Mouse (Mus musculus) MEL (cell line): ENCODE data around the gene Mnx1. TPM values are rescaled to one million over a fixed set of nuclear protein-coding genes. Genes with fewer than 3 reads are reported as not detected.
"Not testable (repeated sequence)": the region's sequence is repeated elsewhere in the genome, so short reads cannot be mapped to it uniquely, and the experiment has no call there.

Experiments
- DNase-seq: peaks from one replicate; pipeline ENCODE4 v3.0.0; 2011; ENCODE audit warnings: low read depth, low spot score
- H3K27ac ChIP-seq: 2 replicates; pipeline ENCODE4 v1.5.1; 2012; ENCODE audit warnings: low read depth, mild to moderate bottlenecking, control low read depth, low read length, moderate library complexity; ENCODE audit not compliant: control insufficient read depth
- H3K27me3 ChIP-seq, 2 experiments: fragments of 150-350 bp in 1 of 2; sonication (generic) in 1 of 2; 2 replicates each; pipeline ENCODE4 v1.6.1; 2012; ENCODE audit warnings: low read length in 2 of 2, mild to moderate bottlenecking in 2 of 2, improper control_type of control experiment in 1 of 2, moderate library complexity in 1 of 2; ENCODE audit not compliant: insufficient read depth in 2 of 2, control insufficient read depth in 1 of 2
- H3K36me3 ChIP-seq, 2 experiments: 2 replicates each; pipeline ENCODE4 v1.6.1; 2012 to 2014; ENCODE audit warnings: low read length in 2 of 2, improper control_type of control experiment in 1 of 2, inconsistent platforms in 1 of 2, mild to moderate bottlenecking in 1 of 2; ENCODE audit not compliant: insufficient read depth in 2 of 2, control insufficient read depth in 1 of 2
- H3K4me1 ChIP-seq, 2 experiments: fragments of 150-350 bp in 1 of 2; sonication (generic) in 1 of 2; 2 replicates each; pipeline ENCODE4 v1.6.1; 2012; ENCODE audit warnings: low read length in 2 of 2, improper control_type of control experiment in 1 of 2, mild to moderate bottlenecking in 1 of 2; ENCODE audit not compliant: insufficient read depth in 2 of 2, control insufficient read depth in 1 of 2
- H3K4me3 ChIP-seq, 2 experiments: fragments of 150-350 bp in 1 of 2; sonication (generic) in 1 of 2; 2 replicates each; pipeline ENCODE4 v1.5.1; 2012; ENCODE audit warnings: low read depth in 2 of 2, low read length in 2 of 2, mild to moderate bottlenecking in 2 of 2, moderate library complexity in 2 of 2, control low read depth in 1 of 2, improper control_type of control experiment in 1 of 2; ENCODE audit not compliant: control insufficient read depth in 1 of 2, insufficient read depth in 1 of 2
- H3K79me2 ChIP-seq: 2 replicates; pipeline ENCODE4 v1.6.1; 2012; ENCODE audit warnings: mild to moderate bottlenecking, low read length, moderate library complexity; ENCODE audit not compliant: control insufficient read depth, poor library complexity, insufficient read depth
- H3K9ac ChIP-seq: 2 replicates; pipeline ENCODE4 v1.6.1; 2012; ENCODE audit warnings: low read depth, mild to moderate bottlenecking, control low read depth, low read length, moderate library complexity; ENCODE audit not compliant: control insufficient read depth, poor library complexity, severe bottlenecking
- H3K9me3 ChIP-seq: fragments of 150-350 bp; sonication (generic); replicated peaks from 2 replicates; pipeline ENCODE4 v1.6.1; 2012; ENCODE audit warnings: mild to moderate bottlenecking, low read length, improper control_type of control experiment, moderate library complexity; ENCODE audit not compliant: insufficient read depth
- CHD2 ChIP-seq: IDR thresholded peaks from 2 replicates; pipeline ENCODE4 v1.6.1; 2011; ENCODE audit warnings: low read length, improper control_type of control experiment
- EP300 ChIP-seq, 2 experiments: IDR thresholded peaks; 2 replicates each; pipeline ENCODE4 v1.6.1; 2011; ENCODE audit warnings: improper control_type of control experiment in 2 of 2, low read length in 2 of 2, low read depth in 1 of 2, mild to moderate bottlenecking in 1 of 2
- ETS1 ChIP-seq: IDR thresholded peaks from 2 replicates; pipeline ENCODE4 v1.6.1; 2012; ENCODE audit warnings: low read depth, mild to moderate bottlenecking, inconsistent platforms, low read length, improper control_type of control experiment, moderate library complexity
- GATA1 ChIP-seq: IDR thresholded peaks from 2 replicates; pipeline ENCODE4 v1.6.1; 2011; ENCODE audit warnings: low read depth, low read length, improper control_type of control experiment
- MAX ChIP-seq: IDR thresholded peaks from 2 replicates; pipeline ENCODE4 v1.6.1; 2011; ENCODE audit warnings: low read length, improper control_type of control experiment
- MXI1 ChIP-seq: IDR thresholded peaks from 2 replicates; pipeline ENCODE4 v1.6.1; 2011; ENCODE audit warnings: mild to moderate bottlenecking, low read depth, low read length, improper control_type of control experiment
- NELFE ChIP-seq: IDR thresholded peaks from 2 replicates; pipeline ENCODE4 v1.6.1; 2011; ENCODE audit warnings: low read depth, low read length, improper control_type of control experiment
- POLR2A ChIP-seq, 2 experiments: IDR thresholded peaks; 2 replicates each; pipeline ENCODE4 v1.6.1; 2011 to 2012; ENCODE audit warnings: low read length in 2 of 2, mild to moderate bottlenecking in 2 of 2, control low read depth in 1 of 2, improper control_type of control experiment in 1 of 2, low read depth in 1 of 2, moderate library complexity in 1 of 2; ENCODE audit not compliant: control insufficient read depth in 1 of 2, insufficient read depth in 1 of 2, poor library complexity in 1 of 2
- POLR2AphosphoS2 ChIP-seq: IDR thresholded peaks from 2 replicates; pipeline ENCODE4 v1.6.1; 2011; ENCODE audit warnings: low read length, improper control_type of control experiment
- POLR2AphosphoS5 ChIP-seq: IDR thresholded peaks from 2 replicates; pipeline ENCODE4 v1.6.1; 2012; ENCODE audit warnings: low read depth, borderline replicate concordance, mild to moderate bottlenecking, inconsistent platforms, low read length, moderate library complexity, mixed read lengths
- SIN3A ChIP-seq: IDR thresholded peaks from 2 replicates; pipeline ENCODE4 v1.6.1; 2012; ENCODE audit warnings: low read length, improper control_type of control experiment, inconsistent platforms
- SMC3 ChIP-seq: IDR thresholded peaks from 2 replicates; pipeline ENCODE4 v1.6.1; 2011; ENCODE audit warnings: low read depth, low read length, improper control_type of control experiment
- USF2 ChIP-seq, 2 experiments: IDR thresholded peaks; 2 replicates each; pipeline ENCODE4 v1.6.1; 2011 to 2012; ENCODE audit warnings: improper control_type of control experiment in 2 of 2, low read length in 2 of 2, borderline replicate concordance in 1 of 2, inconsistent platforms in 1 of 2, low read depth in 1 of 2, mild to moderate bottlenecking in 1 of 2; ENCODE audit not compliant: insufficient read depth in 1 of 2
- polyA plus RNA-seq, 2 experiments: library from polyadenylated mRNA; stranded (reverse) in 1 of 2; unstranded in 1 of 2; fragments of >175 nt in 1 of 2; fragments of >200 nt in 1 of 2; gene quantifications; 2 replicates each; pipeline versions ENCODE4 v1.2.1 to v1.2.4; 2012; ENCODE audit warnings: low replicate concordance in 2 of 2, low read depth in 1 of 2; ENCODE audit not compliant: insufficient read length in 2 of 2, insufficient read depth in 1 of 2, missing spikeins in 1 of 2
- total RNA-seq: library from RNA; depleted of rRNA; stranded (reverse); fragments of 300-350 nt; gene quantifications from 2 replicates; pipeline ENCODE4 v1.2.3, GENCODE M21; 2012

The Mnx1 gene
- total and polyA plus RNA-seq, 3 experiments: not detected

DNA sequence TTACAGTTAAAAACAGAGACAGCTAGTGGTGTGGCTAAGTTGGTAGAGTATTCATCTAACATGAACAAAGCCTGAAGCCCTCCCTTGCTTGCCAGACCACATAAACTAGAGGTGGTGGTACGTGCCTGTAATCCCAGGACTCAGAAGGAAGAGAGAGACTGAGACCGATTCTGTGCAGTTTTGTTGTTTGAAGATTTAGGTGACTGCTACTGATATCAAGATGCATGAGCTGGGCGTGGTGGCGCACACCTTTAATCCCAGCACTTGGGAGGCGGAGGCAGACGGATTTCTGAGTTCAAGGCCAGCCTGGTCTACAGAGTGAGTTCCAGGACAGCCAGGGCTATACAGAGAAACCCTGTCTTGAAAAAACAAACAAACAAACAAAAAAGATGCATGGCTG lies 41.5 kb downstream of the Mnx1 start:
- H3K36me3 ChIP-seq: peaks cover 37 to 42% of the 10 kb centered on the region in 2 experiments
- peaks cover 11 to 19% of the 10 kb centered on the region in 2 experiments for H3K4me1 ChIP-seq

DNA sequence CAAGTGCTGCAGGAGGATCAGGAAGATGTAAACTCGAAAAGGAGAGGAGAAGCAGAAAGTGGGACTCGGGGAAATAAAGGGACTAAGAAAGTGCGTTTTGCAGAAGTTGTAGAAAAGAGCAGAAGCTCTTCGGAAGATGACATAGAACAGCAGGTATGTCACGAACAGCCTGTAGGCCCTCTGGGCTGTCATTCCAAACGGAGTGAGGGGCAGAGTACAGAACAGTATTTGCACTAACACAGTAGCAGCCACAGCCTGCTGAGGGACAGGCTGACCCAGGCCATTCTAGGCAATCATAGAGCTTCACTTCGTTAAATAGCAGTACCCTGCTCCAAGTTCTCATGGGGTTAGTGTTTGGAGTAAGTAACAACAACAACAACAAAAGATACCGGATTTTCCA lies 42.8 kb downstream of the Mnx1 start:
- peak; percentile 60 for DNase-seq
- Histone ChIP-seq H3K36me3 (peaks cover 29 to 42% of the 10 kb centered on the region in 2 experiments), H3K9ac (peak overlapping the region; percentile 97), H3K27me3 (peaks cover 0 to 7% of the 10 kb centered on the region in 2 experiments; a peak in 2 of 4 replicates), H3K27ac (no peak overlapping the region), H3K4me3 (peak overlapping the region; percentile 74 to 97), H3K79me2 (peaks cover 41% of the 10 kb centered on the region), H3K4me1 (peaks cover 11 to 19% of the 10 kb centered on the region in 2 experiments), H3K9me3 (no peaks in the 10 kb centered on the region)
- TF ChIP-seq EP300 (IDR thresholded peaks at IDR 0.05; ENCODE audit: low read depth in 1 of 2, low read length in 2 of 2): no peak
- TF ChIP-seq MAX: 0 out of 2 replicates have a peak, but pooled peaks have one; percentile 29
- TF ChIP-seq USF2 (IDR thresholded peaks at IDR 0.05; ENCODE audit: borderline replicate concordance in 1 of 2, insufficient read depth in 1 of 2, low read depth in 1 of 2, low read length in 2 of 2): no peak
- TF ChIP-seq ETS1: no peak
- 0 out of 2 replicates have a peak, but pooled peaks have one; percentile 28 for TF ChIP-seq SIN3A
- TF ChIP-seq SMC3: no peak
- 0 out of 4 replicates have a peak, but pooled peaks of 1 of the 2 experiments have one; percentile 6 for TF ChIP-seq POLR2A (IDR thresholded peaks at IDR 0.05; ENCODE audit: control insufficient read depth in 1 of 2, insufficient read depth in 1 of 2, low read depth in 1 of 2, low read length in 2 of 2, poor library complexity in 1 of 2)

More for the DNA sequence above, 41.5 kb downstream of the Mnx1 start:
- not testable (repeated sequence) for H3K27ac ChIP-seq, H3K27me3 ChIP-seq
- peak overlapping the region; percentile 74 to 97; a peak in 3 of 4 replicates for H3K4me3 ChIP-seq
- peak; percentile 64; the same call in 1 of the 2 replicates for TF ChIP-seq POLR2AphosphoS2
- TF ChIP-seq, all 39 proteins: peak for 1; not testable (repeated sequence) for 38
- DNase-seq, H3K9ac ChIP-seq, H3K9me3 ChIP-seq: not testable (repeated sequence)
- peaks cover 41% of the 10 kb centered on the region for H3K79me2 ChIP-seq

DNA sequence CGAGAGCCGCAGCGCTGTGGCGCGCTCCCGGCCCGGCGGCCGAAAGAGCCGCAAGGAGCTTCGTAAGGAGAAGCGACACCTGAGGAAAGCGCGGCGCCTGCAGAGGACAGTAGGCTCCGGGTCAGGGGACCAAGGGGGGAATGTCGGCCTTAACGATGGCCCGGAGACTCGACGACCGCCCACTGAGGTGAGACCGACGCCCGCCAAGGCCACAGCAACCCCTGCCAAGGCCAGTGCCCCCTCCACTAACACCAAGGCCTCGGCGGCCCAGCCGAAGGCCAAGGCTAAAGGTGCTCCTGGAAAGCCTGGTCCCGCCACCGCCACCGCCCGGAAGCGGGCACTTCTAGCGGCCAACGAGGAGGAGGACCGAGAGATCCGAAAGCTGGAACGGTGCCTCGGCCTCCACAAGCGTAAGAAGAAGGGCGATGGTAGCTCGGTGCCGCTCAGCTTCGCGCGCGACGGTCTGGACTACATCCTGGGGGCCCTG lies 43.4 kb downstream of the Mnx1 start:
- peak overlapping the region; percentile 74 to 97 for H3K4me3 ChIP-seq
- H3K9me3 ChIP-seq: no peaks in the 10 kb centered on the region
- H3K79me2 ChIP-seq: peaks cover 38% of the 10 kb centered on the region
- TF ChIP-seq POLR2AphosphoS5: peak; percentile 9; the same call in 1 of the 2 replicates
- no peak for TF ChIP-seq GATA1
- TF ChIP-seq MXI1: peak; percentile 49; the same call in 1 of the 2 replicates
- no peak for TF ChIP-seq SIN3A
- no peak for TF ChIP-seq MAX
- TF ChIP-seq NELFE: no peak
- TF ChIP-seq CHD2: no peak
- H3K27ac ChIP-seq: peak overlapping the region; percentile 62
- peak overlapping the region; percentile 97 for H3K9ac ChIP-seq
- DNase-seq: peak; percentile 69
- H3K4me1 ChIP-seq: peaks cover 11 to 19% of the 10 kb centered on the region in 2 experiments
- H3K36me3 ChIP-seq: peaks cover 26 to 42% of the 10 kb centered on the region in 2 experiments
- H3K27me3 ChIP-seq: peaks cover 0 to 7% of the 10 kb centered on the region in 2 experiments; a peak in 2 of 4 replicates
